Mouse (Mus musculus) CH12.LX (cell line): ENCODE results near the gene Tecta. TPM values are rescaled to one million over a fixed set of nuclear protein-coding genes. Genes with fewer than 3 reads are reported as not detected.

Source experiments
- DNase-seq: peaks from one replicate; pipeline ENCODE4 v3.0.0-alpha.2; 2013; ENCODE audit errors: extremely low read depth
- H3K27ac ChIP-seq: 2 replicates; pipeline ENCODE4 v1.5.1; 2012; ENCODE audit warnings: low read depth, mild to moderate bottlenecking, control low read depth, moderate library complexity; ENCODE audit not compliant: insufficient read depth
- H3K27me3 ChIP-seq: replicated peaks from 2 replicates; pipeline ENCODE3; 2012; ENCODE audit warnings: inconsistent platforms
- H3K36me3 ChIP-seq, 2 experiments: replicated peaks in 1 of 2; 2 replicates each; pipeline versions ENCODE3 to v1.6.1; 2012; ENCODE audit warnings: inconsistent platforms in 1 of 2, low read length in 1 of 2, mild to moderate bottlenecking in 1 of 2, mixed read lengths in 1 of 2, moderate library complexity in 1 of 2; ENCODE audit not compliant: control insufficient read depth in 1 of 2, insufficient read depth in 1 of 2
- H3K4me1 ChIP-seq, 2 experiments: 2 replicates each; pipeline ENCODE4 v1.6.1; 2012; ENCODE audit warnings: inconsistent platforms in 1 of 2, moderate library complexity in 1 of 2; ENCODE audit not compliant: insufficient read depth in 2 of 2, control insufficient read depth in 1 of 2
- H3K4me2 ChIP-seq: 2 replicates; pipeline ENCODE4 v1.6.1; 2012; ENCODE audit warnings: low read depth, mild to moderate bottlenecking, control low read depth; ENCODE audit not compliant: poor library complexity, insufficient read depth, severe bottlenecking
- H3K4me3 ChIP-seq, 3 experiments: fragments of 150-350 bp in 1 of 3; sonication (generic) in 1 of 3; replicated peaks in 1 of 3; 2 replicates each; pipeline versions ENCODE3 to v1.5.1; 2011 to 2012; ENCODE audit warnings: low read depth in 2 of 3, low read length in 2 of 3, mild to moderate bottlenecking in 2 of 3, moderate library complexity in 2 of 3, control low read depth in 1 of 3, improper control_type of control experiment in 1 of 3, inconsistent platforms in 1 of 3, mixed read lengths in 1 of 3; ENCODE audit not compliant: poor library complexity in 1 of 3
- H3K79me2 ChIP-seq: replicated peaks from 2 replicates; pipeline ENCODE4 v1.6.1; 2012; ENCODE audit warnings: mild to moderate bottlenecking, moderate library complexity; ENCODE audit not compliant: control insufficient read depth, poor library complexity, insufficient read depth, severe bottlenecking; ENCODE audit errors: extremely low read depth
- H3K9ac ChIP-seq: 2 replicates; pipeline ENCODE4 v1.6.1; 2012; ENCODE audit warnings: low read depth, mild to moderate bottlenecking, control low read depth, moderate library complexity; ENCODE audit not compliant: insufficient read depth
- H3K9me3 ChIP-seq: replicated peaks from 2 replicates; pipeline ENCODE3; 2012; ENCODE audit warnings: low read length, inconsistent platforms, mixed read lengths
- BHLHE40 ChIP-seq: IDR thresholded peaks from 2 replicates; pipeline ENCODE4 v1.6.1; 2011; ENCODE audit warnings: mild to moderate bottlenecking, low read depth, low read length, improper control_type of control experiment
- CHD1 ChIP-seq: IDR thresholded peaks from 2 replicates; pipeline ENCODE4 v1.6.1; 2012; ENCODE audit warnings: low read depth, low read length, improper control_type of control experiment, inconsistent platforms
- CHD2 ChIP-seq: IDR thresholded peaks from 2 replicates; pipeline ENCODE4 v1.6.1; 2011; ENCODE audit warnings: low read length, improper control_type of control experiment
- E2F4 ChIP-seq: IDR thresholded peaks from 2 replicates; pipeline ENCODE4 v1.6.1; 2011; ENCODE audit warnings: low read depth, low read length, improper control_type of control experiment; ENCODE audit not compliant: insufficient replicate concordance
- ELF1 ChIP-seq: IDR thresholded peaks from 2 replicates; pipeline ENCODE4 v1.6.1; 2014; ENCODE audit warnings: low read depth, mild to moderate bottlenecking, inconsistent platforms, low read length, improper control_type of control experiment
- EP300 ChIP-seq: IDR thresholded peaks from 2 replicates; pipeline ENCODE4 v1.6.1; 2011; ENCODE audit warnings: low read length, improper control_type of control experiment
- ETS1 ChIP-seq: conservative IDR thresholded peaks from 2 replicates; pipeline ENCODE4 v1.6.1; 2012; ENCODE audit warnings: low read depth, mild to moderate bottlenecking, inconsistent platforms, low read length, improper control_type of control experiment, moderate library complexity
- HCFC1 ChIP-seq: IDR thresholded peaks from 2 replicates; pipeline ENCODE4 v1.6.1; 2012; ENCODE audit warnings: low read depth, mild to moderate bottlenecking, inconsistent platforms, low read length, improper control_type of control experiment
- JUN ChIP-seq: IDR thresholded peaks from 2 replicates; pipeline ENCODE4 v1.6.1; 2011; ENCODE audit warnings: low read depth, mild to moderate bottlenecking, low read length, improper control_type of control experiment, moderate library complexity; ENCODE audit not compliant: insufficient read depth
- JUND ChIP-seq: conservative IDR thresholded peaks from 2 replicates; pipeline ENCODE4 v1.6.1; 2011; ENCODE audit warnings: low read depth, low read length, improper control_type of control experiment
- MAX ChIP-seq: IDR thresholded peaks from 2 replicates; pipeline ENCODE4 v1.6.1; 2011; ENCODE audit warnings: low read length, improper control_type of control experiment
- MAZ ChIP-seq: IDR thresholded peaks from 2 replicates; pipeline ENCODE4 v1.6.1; 2012; ENCODE audit warnings: low read depth, mild to moderate bottlenecking, inconsistent platforms, low read length, improper control_type of control experiment, moderate library complexity
- MEF2A ChIP-seq: IDR thresholded peaks from 2 replicates; pipeline ENCODE4 v1.6.1; 2014; ENCODE audit warnings: low read depth, mild to moderate bottlenecking, inconsistent platforms, low read length, improper control_type of control experiment, borderline replicate concordance
- MXI1 ChIP-seq: IDR thresholded peaks from 2 replicates; pipeline ENCODE4 v1.6.1; 2011; ENCODE audit warnings: mild to moderate bottlenecking, low read depth, low read length, improper control_type of control experiment
- MYC ChIP-seq: IDR thresholded peaks from 2 replicates; pipeline ENCODE4 v1.6.1; 2011; ENCODE audit warnings: low read depth, mild to moderate bottlenecking, improper control_type of control experiment, low read length
- POLR2AphosphoS2 ChIP-seq: IDR thresholded peaks from 2 replicates; pipeline ENCODE4 v1.6.1; 2011; ENCODE audit warnings: low read depth, low read length, improper control_type of control experiment
- RAD21 ChIP-seq: IDR thresholded peaks from 2 replicates; pipeline ENCODE4 v1.6.1; 2011; ENCODE audit warnings: low read depth, mild to moderate bottlenecking, low read length, improper control_type of control experiment, moderate library complexity
- SMC3 ChIP-seq: IDR thresholded peaks from 2 replicates; pipeline ENCODE4 v1.6.1; 2011; ENCODE audit warnings: low read depth, low read length, improper control_type of control experiment
- TBP ChIP-seq: conservative IDR thresholded peaks from 2 replicates; pipeline ENCODE4 v1.6.1; 2011; ENCODE audit warnings: low read depth, low read length, improper control_type of control experiment
- TCF12 ChIP-seq: IDR thresholded peaks from 2 replicates; pipeline ENCODE4 v1.6.1; 2014; ENCODE audit warnings: low read depth, mild to moderate bottlenecking, inconsistent platforms, low read length, improper control_type of control experiment
- ZC3H11A ChIP-seq: IDR thresholded peaks from 2 replicates; pipeline ENCODE4 v1.6.1; 2012; ENCODE audit warnings: low read depth, mild to moderate bottlenecking, inconsistent platforms, low read length, improper control_type of control experiment
- ZMIZ1 ChIP-seq: IDR thresholded peaks from 2 replicates; pipeline ENCODE4 v1.6.1; 2012; ENCODE audit warnings: low read depth, mild to moderate bottlenecking, inconsistent platforms, low read length, improper control_type of control experiment
- dilution Hi-C: fragments of 300-500 bp; cut with MboI; formaldehyde crosslinking; loops from 2 replicates; pipeline ENCODE4 v1.14.3; 2020; ENCODE audit warnings: low sequenced_read_pairs; ENCODE audit not compliant: extremely low pct_unique_long_range_greater_than_20kb, extremely low pct_ligation_motif_present
- in situ Hi-C: fragments of 300-500 bp; cut with MboI; formaldehyde crosslinking; loops from 3 replicates; pipeline ENCODE4 v1.14.3; 2019; ENCODE audit warnings: low sequenced_read_pairs, low pct_ligation_motif_present, low pct_unique_long_range_greater_than_20kb, mixed read lengths
- polyA plus RNA-seq: library from polyadenylated mRNA; unstranded; fragments of >175 nt; gene quantifications from 2 replicates; pipeline ENCODE4 v1.2.1, GENCODE M21; 2012; ENCODE audit warnings: low read depth; ENCODE audit not compliant: insufficient read length
- total RNA-seq, 2 experiments: library from RNA; depleted of rRNA; stranded (reverse); fragments of 300-350 nt in 1 of 2; fragments of >200 nt in 1 of 2; gene quantifications; 2 replicates each; pipeline ENCODE4 v1.2.3; 2012 to 2014

Tecta gene
- total and polyA plus RNA-seq, 3 experiments, result 0.04 to 0.09 TPM; not detected in 1

- no peak for DNase-seq
- Histone ChIP-seq H3K4me1 (peaks cover 0 to 5% of the 10 kb centered on the region in 2 experiments; a peak in 1 of 4 replicates), H3K27ac (no peak overlapping the region), H3K36me3 (no peaks in the 10 kb centered on the region), H3K9ac (no peak overlapping the region), H3K9me3 (no peaks in the 10 kb centered on the region), H3K27me3 (peaks cover 21% of the 10 kb centered on the region), H3K4me2 (no peak overlapping the region), H3K79me2 (no peaks in the 10 kb centered on the region), H3K4me3 (no peak overlapping the region)
- dilution Hi-C loops, result no loop called here
- no peak for TF ChIP-seq MYC
- no peak for TF ChIP-seq JUN
- no peak for TF ChIP-seq SMC3
- TF ChIP-seq RAD21, result no peak
- no peak for TF ChIP-seq POLR2AphosphoS2
- TF ChIP-seq CHD1, result no peak
- TF ChIP-seq ZMIZ1, result no peak
- TF ChIP-seq MAZ, result no peak
- no peak for TF ChIP-seq BHLHE40
- no peak for TF ChIP-seq TCF12
- TF ChIP-seq MAX, result no peak
- no peak for TF ChIP-seq MXI1
- in situ Hi-C loops, result loop anchor here (25.0 kb wide), 1 partner anchor 605 kb away; the partner anchor contains the start of gene Grik4
Measured at GRCm38 (mm10) chr9:42332692-42333091, 67.0 kb downstream of the Tecta start.

- TF ChIP-seq CHD1, result no peak
- TF ChIP-seq ZC3H11A, result no peak
- TF ChIP-seq E2F4, result no peak
- TF ChIP-seq HCFC1, result no peak
- no peak for TF ChIP-seq ELF1
- TF ChIP-seq TBP, result no peak
- TF ChIP-seq MEF2A, result no peak
- no peak for TF ChIP-seq CHD2
- no peak for TF ChIP-seq EP300
- no peak for TF ChIP-seq MXI1
- TF ChIP-seq JUN, result no peak
- TF ChIP-seq JUND, result no peak
- TF ChIP-seq ETS1, result no peak
- TF ChIP-seq, all 38 proteins: peak for 0
- no peak overlapping the region for H3K4me3 ChIP-seq
- in situ Hi-C loops (loop anchor here (25.0 kb wide), 1 partner anchor 606 kb away; the partner anchor contains the start of gene Grik4), dilution Hi-C loops (no loop called here)
- H3K79me2 ChIP-seq, result no peaks in the 10 kb centered on the region
- H3K27ac ChIP-seq, result no peak overlapping the region
- DNase-seq, result no peak
- no peak overlapping the region for H3K4me2 ChIP-seq
- no peaks in the 10 kb centered on the region for H3K36me3 ChIP-seq
- peaks cover 20% of the 10 kb centered on the region for H3K27me3 ChIP-seq
- no peaks in the 10 kb centered on the region for H3K9me3 ChIP-seq
- H3K9ac ChIP-seq, result no peak overlapping the region
- peaks cover 0 to 2% of the 10 kb centered on the region in 2 experiments; a peak in 1 of 4 replicates for H3K4me1 ChIP-seq
Measured at GRCm38 (mm10) chr9:42331341-42331740, 68.4 kb downstream of the Tecta start.
